Mouse (Mus musculus): ENCODE results near the gene Rabep2.
"Not testable (repeated sequence)": the region's sequence is repeated elsewhere in the genome, so short reads cannot be mapped to it uniquely, and the experiment has no call there.

Gene Rabep2

GRCm38 (mm10) chr7:126428631-126429502 is at the start of gene Rabep2:
Gene Rabep2, plus strand, starts transcription at chr7:126428759.
- peak; percentile 95 for DNase-seq (ENCODE audit: low read depth, low spot score)

- no peak for DNase-seq (ENCODE audit: low read depth, low spot score)
These were observed 45.0 kb upstream of the Rabep2 start for GRCm38 (mm10) chr7:126383565-126383964.

GRCm38 (mm10) chr7:126388185-126388584 is 40.4 kb upstream of the Rabep2 start:
- no peak for DNase-seq (ENCODE audit: low read depth, low spot score)

- DNase-seq (ENCODE audit: low read depth, low spot score) = not testable (repeated sequence)
These were observed 36.3 kb upstream of the Rabep2 start for GRCm38 (mm10) chr7:126392086-126392884.

GRCm38 (mm10) chr7:126396298-126397119 is 32.0 kb upstream of the Rabep2 start, which contains the start of gene Nfatc2ip:
Gene Nfatc2ip, minus strand, starts transcription at chr7:126396737.
- DNase-seq (ENCODE audit: low read depth, low spot score) = peak; percentile 99

GRCm38 (mm10) chr7:126397221-126397620 is 31.3 kb upstream of the Rabep2 start:
- no peak for DNase-seq (ENCODE audit: low read depth, low spot score)

- DNase-seq (ENCODE audit: low read depth, low spot score) = no peak
These were observed 30.7 kb upstream of the Rabep2 start for GRCm38 (mm10) chr7:126397822-126398221.

- peak; percentile 90 for DNase-seq (ENCODE audit: low read depth, low spot score)
These were observed 29.0 kb upstream of the Rabep2 start for GRCm38 (mm10) chr7:126399548-126399947.

- DNase-seq (ENCODE audit: low read depth, low spot score) = not testable (repeated sequence)
These were observed 26.0 kb upstream of the Rabep2 start for GRCm38 (mm10) chr7:126402518-126402917.

GRCm38 (mm10) chr7:126408686-126409085 is 19.9 kb upstream of the Rabep2 start:
- DNase-seq (ENCODE audit: low read depth, low spot score) = no peak

- no peak for DNase-seq (ENCODE audit: low read depth, low spot score)
These were observed 17.5 kb upstream of the Rabep2 start for GRCm38 (mm10) chr7:126411061-126411460.

- DNase-seq (ENCODE audit: low read depth, low spot score) = peak; percentile 69
These were observed 13.8 kb upstream of the Rabep2 start, which contains the start of gene Cd19 for GRCm38 (mm10) chr7:126414725-126415124. Gene Cd19, minus strand, starts transcription at chr7:126414889.

- DNase-seq (ENCODE audit: low read depth, low spot score) = peak; percentile 90
These were observed 11.9 kb upstream of the Rabep2 start for GRCm38 (mm10) chr7:126416615-126417014.

- peak; percentile 82 for DNase-seq (ENCODE audit: low read depth, low spot score)
These were observed 11.5 kb upstream of the Rabep2 start for GRCm38 (mm10) chr7:126417045-126417444.

- peak; percentile 57 for DNase-seq (ENCODE audit: low read depth, low spot score)
These were observed 11.0 kb upstream of the Rabep2 start for GRCm38 (mm10) chr7:126417606-126418005.

GRCm38 (mm10) chr7:126418496-126418895 is 10.1 kb upstream of the Rabep2 start:
- peak; percentile 20 for DNase-seq (ENCODE audit: low read depth, low spot score)

- DNase-seq (ENCODE audit: low read depth, low spot score) = peak; percentile 82
These were observed 6.8 kb upstream of the Rabep2 start for GRCm38 (mm10) chr7:126421756-126422155.

GRCm38 (mm10) chr7:126424161-126424560 is 4.4 kb upstream of the Rabep2 start:
- peak; percentile 76 for DNase-seq (ENCODE audit: low read depth, low spot score)

- no peak for DNase-seq (ENCODE audit: low read depth, low spot score)
These were observed 1.2 kb upstream of the Rabep2 start for GRCm38 (mm10) chr7:126427323-126427860.

- DNase-seq (ENCODE audit: low read depth, low spot score) = no peak
These were observed 405 bp upstream of the Rabep2 start for GRCm38 (mm10) chr7:126428154-126428553.

GRCm38 (mm10) chr7:126429503-126429898 is 942 bp downstream of the Rabep2 start:
- no peak for DNase-seq (ENCODE audit: low read depth, low spot score)

Data from A20 (cell line).